Mouse (Mus musculus): Measurements from ENCODE around the gene Catspere2.
A peak's percentile ranks its signal among the peaks of the same experiment; 100 is the strongest.
"Not testable (repeated sequence)": the region's sequence is repeated elsewhere in the genome, so short reads cannot be mapped to it uniquely, and the experiment has no call there.

DNA sequence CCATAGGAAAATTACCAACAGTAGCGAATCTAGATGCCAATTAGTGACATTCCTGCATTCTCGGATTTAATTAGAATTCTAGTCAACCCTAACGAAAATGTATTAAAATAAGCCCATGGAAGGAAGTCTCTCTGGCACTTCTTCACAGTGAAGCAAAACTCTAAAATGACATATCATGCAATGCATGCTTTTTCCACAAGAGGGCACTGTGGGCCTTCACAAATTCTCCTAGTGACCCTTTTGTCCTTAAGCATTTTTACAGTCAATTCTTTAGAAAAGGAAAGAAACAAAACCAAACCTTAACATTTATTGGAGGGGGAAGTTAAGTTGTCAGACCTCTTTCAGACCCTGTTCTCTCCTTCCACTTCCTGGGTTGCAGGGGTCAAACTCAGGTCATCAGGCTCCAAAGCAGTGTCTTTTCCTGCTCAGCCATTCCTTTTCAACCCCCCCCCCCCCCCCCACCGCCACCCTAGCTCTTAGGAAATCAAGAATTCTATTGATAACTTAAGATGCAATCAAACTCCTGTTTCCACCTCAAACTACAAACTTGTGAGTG lies 42.7 kb upstream of the Catspere2 start:
- TF ChIP-seq EP300 (IDR thresholded peaks at IDR 0.05; ENCODE audit: low read depth), result not testable (repeated sequence)
- TF ChIP-seq CTCF (IDR thresholded peaks at IDR 0.05; ENCODE audit: low read depth), result peak; percentile 55

Measured in heart, postnatal 0 days (tissue).